Mouse (Mus musculus): Measurements from ENCODE around the gene Clybl. TPM values are rescaled to one million over a fixed set of nuclear protein-coding genes. Genes with fewer than 3 reads are reported as not detected.

Clybl gene
- polyA plus RNA-seq (2016; fragmentation: Nextera tagmentation; extraction: Ambion mirVana), result 16.5 and 20.3 TPM in 2 replicates

DNA sequence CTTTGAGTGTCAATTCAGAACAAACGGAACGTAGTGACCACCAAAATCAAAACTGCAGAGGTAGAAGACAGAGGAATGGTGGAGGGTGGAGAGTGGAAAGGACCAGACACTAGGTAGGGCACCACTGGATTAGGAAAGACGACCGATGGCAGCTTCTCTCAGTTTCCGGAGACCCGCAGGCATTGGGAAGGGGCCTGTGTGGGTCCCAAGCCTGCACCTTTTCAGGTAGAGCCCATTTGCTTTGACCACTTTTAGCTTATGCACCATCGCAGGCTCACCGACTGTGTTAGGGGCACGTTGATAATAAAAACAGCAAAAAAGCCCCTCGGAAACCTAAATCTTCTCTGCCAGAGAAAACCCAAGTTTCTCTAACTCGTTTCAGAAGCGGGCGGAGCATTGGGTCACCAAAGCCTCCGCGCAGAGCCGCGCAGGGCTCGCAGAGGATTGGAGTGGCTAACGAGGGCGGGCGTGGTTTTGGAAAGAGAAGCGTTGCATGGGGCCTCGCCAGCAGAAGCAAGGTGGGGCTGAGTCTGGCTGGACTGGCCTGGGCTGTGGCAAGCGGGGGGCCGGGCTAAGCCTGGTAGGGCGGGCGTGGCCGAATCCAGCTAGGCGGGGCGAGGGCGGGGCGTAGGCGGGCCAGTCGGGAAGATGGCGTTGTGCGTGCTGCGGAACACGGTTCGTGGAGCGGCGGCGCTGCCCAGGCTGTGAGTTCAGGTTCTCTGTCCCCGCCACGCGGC, at the start of gene Clybl:
TSS of gene Clybl (plus strand) at position 627 of the 737 bp plus-strand sequence.
- Histone ChIP-seq H3K9ac (peak within 1 kb of the TSS; percentile 67), H3K4me3 (peak within 1 kb of the TSS; percentile 68), H3K27ac (no peak within 1 kb of the TSS), H3K4me2 (replicated peaks) (peak within 1 kb of the TSS; percentile 66), H3K4me1 (peaks cover 7% of the 10 kb centered on the region; the same call in 1 of the 2 replicates), H3K9me3 (replicated peaks) (no peaks in the 10 kb centered on the region), H3K36me3 (no peaks in the 10 kb centered on the region), H3K27me3 (no peaks in the 10 kb centered on the region)
- ATAC-seq (ENCODE audit: low FRiP score), result peak; percentile 98
- 3% methylated on average over 41 of the region's 45 CpGs for WGBS

DNA sequence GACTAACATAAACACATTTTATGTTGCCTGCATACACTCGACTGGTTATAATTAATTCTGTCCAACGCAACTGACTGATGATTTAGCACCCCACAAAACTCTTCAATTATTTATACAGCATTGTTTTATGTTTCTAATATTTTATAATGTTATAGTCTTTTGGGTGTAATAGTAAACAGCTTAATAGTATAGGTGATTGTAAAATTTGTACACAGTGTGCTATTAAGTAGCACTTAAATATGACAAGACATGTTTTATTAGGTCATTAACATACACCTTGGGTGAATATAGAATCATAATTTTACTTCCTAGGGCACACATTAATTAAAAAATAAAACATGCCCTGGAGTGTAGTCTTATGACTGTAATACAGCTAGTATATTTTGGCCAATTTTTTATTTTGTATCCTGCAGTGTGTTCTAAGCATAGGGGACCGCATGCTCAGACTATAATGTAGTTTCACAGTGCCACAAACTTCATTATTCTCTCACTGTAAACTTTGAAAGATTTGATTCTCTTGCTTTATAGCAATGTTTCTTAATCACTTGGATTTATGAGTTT, 45.1 kb upstream of the Clybl start:
- Histone ChIP-seq H3K4me3 (no peak overlapping the region), H3K36me3 (peaks cover 39% of the 10 kb centered on the region), H3K4me1 (no peaks in the 10 kb centered on the region), H3K9me3 (replicated peaks) (no peaks in the 10 kb centered on the region), H3K27ac (no peak overlapping the region), H3K4me2 (replicated peaks) (no peak overlapping the region), H3K9ac (no peak overlapping the region), H3K27me3 (no peaks in the 10 kb centered on the region)
- 93% methylated on average over 3 of the region's 3 CpGs for WGBS
- ATAC-seq (ENCODE audit: low FRiP score), result no peak

GRCm38 (mm10) chr14:122137234-122137633, 44.3 kb upstream of the Clybl start:
- WGBS, result 95% methylated on average over 7 of the region's 7 CpGs
- no peaks in the 10 kb centered on the region for H3K9me3 ChIP-seq (replicated peaks)
- H3K27me3 ChIP-seq, result no peaks in the 10 kb centered on the region
- H3K4me1 ChIP-seq, result no peaks in the 10 kb centered on the region
- no peak overlapping the region for H3K4me2 ChIP-seq (replicated peaks)
- no peak overlapping the region for H3K9ac ChIP-seq
- peaks cover 44% of the 10 kb centered on the region for H3K36me3 ChIP-seq
- no peak overlapping the region for H3K27ac ChIP-seq
- no peak overlapping the region for H3K4me3 ChIP-seq
- no peak for ATAC-seq (ENCODE audit: low FRiP score)

DNA sequence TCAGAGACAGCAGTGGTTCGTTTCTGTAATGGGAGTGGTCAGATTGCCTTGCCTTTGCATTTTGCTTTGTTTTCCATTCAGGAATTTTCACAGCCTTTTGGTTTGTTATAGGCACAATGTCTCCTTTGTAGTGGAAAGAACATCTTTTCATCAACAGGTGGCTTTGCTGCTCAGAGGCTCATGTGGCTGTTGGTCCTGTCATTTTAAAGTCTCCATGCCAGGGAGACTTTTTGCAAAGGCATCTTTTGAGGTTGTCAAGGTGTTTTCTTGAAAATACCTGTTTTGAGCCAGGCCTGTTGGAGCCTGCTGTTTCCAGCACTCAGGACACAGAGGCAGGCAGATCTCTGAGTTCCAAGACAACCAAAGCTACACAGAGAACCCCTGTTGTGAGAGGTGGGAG, 41.4 kb upstream of the Clybl start:
- ATAC-seq (ENCODE audit: low FRiP score), result no peak
- 57% methylated on average over 1 of the region's 1 CpGs for WGBS
- Histone ChIP-seq H3K9me3 (replicated peaks) (no peaks in the 10 kb centered on the region), H3K4me3 (no peak overlapping the region), H3K27me3 (no peaks in the 10 kb centered on the region), H3K36me3 (peaks cover 61% of the 10 kb centered on the region), H3K4me1 (no peaks in the 10 kb centered on the region), H3K27ac (no peak overlapping the region), H3K4me2 (replicated peaks) (no peak overlapping the region), H3K9ac (no peak overlapping the region)

DNA sequence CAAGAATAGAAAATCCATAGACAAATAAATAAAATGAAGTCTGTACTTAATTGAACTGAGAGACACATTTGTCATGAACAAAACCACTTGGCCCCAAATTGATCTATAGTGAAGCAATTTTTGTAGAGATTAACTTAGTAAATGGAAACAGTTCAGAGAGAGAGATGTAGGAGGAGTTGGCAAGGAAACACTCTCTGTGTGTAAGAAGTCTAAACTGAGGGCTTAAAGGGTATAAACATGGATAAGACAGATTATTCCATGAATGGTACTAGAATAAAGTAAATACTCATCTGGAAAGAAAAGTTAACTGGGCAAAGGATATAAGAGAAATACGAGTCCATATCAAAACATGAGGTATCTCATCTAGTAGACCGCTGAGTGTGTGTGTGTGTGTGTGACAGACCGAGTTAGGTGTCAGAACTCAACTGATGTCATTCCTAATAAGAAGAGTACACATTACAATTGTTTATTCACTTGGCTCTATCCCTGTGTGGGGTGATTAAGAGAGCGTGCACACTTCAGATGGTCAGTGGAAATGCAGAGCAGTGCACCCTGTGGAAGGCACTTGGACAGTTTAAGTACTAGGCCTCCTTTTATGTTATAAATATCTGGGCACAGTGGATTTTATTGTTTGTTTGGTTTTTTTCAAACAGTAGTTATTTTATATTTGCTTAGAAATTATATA, 37.8 kb upstream of the Clybl start:
- Histone ChIP-seq H3K27me3 (no peaks in the 10 kb centered on the region), H3K9ac (no peak overlapping the region), H3K4me2 (replicated peaks) (no peak overlapping the region), H3K4me1 (no peaks in the 10 kb centered on the region), H3K4me3 (no peak overlapping the region), H3K36me3 (peaks cover 79% of the 10 kb centered on the region), H3K27ac (no peak overlapping the region), H3K9me3 (replicated peaks) (no peaks in the 10 kb centered on the region)
- WGBS, result 93% methylated on average over 4 of the region's 4 CpGs
- no peak for ATAC-seq (ENCODE audit: low FRiP score)

- H3K27me3 ChIP-seq, result no peaks in the 10 kb centered on the region
- H3K9me3 ChIP-seq (replicated peaks), result no peaks in the 10 kb centered on the region
- ATAC-seq (ENCODE audit: low FRiP score), result no peak
- no peak overlapping the region for H3K9ac ChIP-seq
- peaks cover 75% of the 10 kb centered on the region for H3K36me3 ChIP-seq
- WGBS, result 71% methylated on average over 1 of the region's 1 CpGs
- H3K27ac ChIP-seq, result no peak overlapping the region
- H3K4me2 ChIP-seq (replicated peaks), result no peak overlapping the region
- H3K4me1 ChIP-seq, result no peaks in the 10 kb centered on the region
- no peak overlapping the region for H3K4me3 ChIP-seq
Observed at GRCm38 (mm10) chr14:122145374-122145773, 36.1 kb upstream of the Clybl start.

GRCm38 (mm10) chr14:122150616-122151015, 30.9 kb upstream of the Clybl start:
- peak overlapping the region; percentile 40; the same call in 1 of the 2 replicates for H3K27ac ChIP-seq
- H3K36me3 ChIP-seq, result peaks cover 71% of the 10 kb centered on the region
- 52% methylated on average over 5 of the region's 5 CpGs for WGBS
- H3K27me3 ChIP-seq, result no peaks in the 10 kb centered on the region
- no peaks in the 10 kb centered on the region for H3K9me3 ChIP-seq (replicated peaks)
- ATAC-seq (ENCODE audit: low FRiP score), result no peak
- H3K4me1 ChIP-seq, result no peaks in the 10 kb centered on the region
- H3K4me2 ChIP-seq (replicated peaks), result no peak overlapping the region
- no peak overlapping the region for H3K9ac ChIP-seq
- no peak overlapping the region for H3K4me3 ChIP-seq

DNA sequence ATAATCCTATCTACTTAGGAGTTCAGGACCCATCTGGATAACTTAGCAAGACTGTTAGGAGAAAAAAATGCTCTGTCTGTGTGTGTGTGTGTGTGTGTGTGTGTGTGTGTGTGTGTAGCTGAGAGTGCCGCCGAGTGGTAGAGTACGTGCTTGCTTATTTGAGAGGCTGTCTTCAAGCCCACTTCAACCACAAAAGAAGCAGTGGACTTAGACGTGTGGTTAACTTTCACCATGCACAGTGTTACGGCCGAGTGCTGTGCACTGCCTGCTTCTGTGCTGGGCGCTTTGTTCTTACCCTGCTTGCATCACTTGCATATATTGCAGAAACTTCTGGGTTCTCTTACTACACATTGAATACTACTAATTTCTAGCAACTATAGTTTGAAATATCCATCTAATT, 23.8 kb upstream of the Clybl start:
- Histone ChIP-seq H3K4me3 (no peak overlapping the region), H3K4me2 (replicated peaks) (no peak overlapping the region), H3K27ac (no peak overlapping the region), H3K9me3 (replicated peaks) (no peaks in the 10 kb centered on the region), H3K36me3 (peaks cover 44% of the 10 kb centered on the region), H3K27me3 (no peaks in the 10 kb centered on the region), H3K9ac (no peak overlapping the region), H3K4me1 (no peaks in the 10 kb centered on the region)
- 87% methylated on average over 7 of the region's 7 CpGs for WGBS
- no peak for ATAC-seq (ENCODE audit: low FRiP score)

GRCm38 (mm10) chr14:122160916-122161315, 20.6 kb upstream of the Clybl start:
- H3K9me3 ChIP-seq (replicated peaks), result no peaks in the 10 kb centered on the region
- no peak overlapping the region for H3K27ac ChIP-seq
- no peaks in the 10 kb centered on the region for H3K4me1 ChIP-seq
- 88% methylated on average over 1 of the region's 1 CpGs for WGBS
- H3K27me3 ChIP-seq, result no peaks in the 10 kb centered on the region
- no peak overlapping the region for H3K4me3 ChIP-seq
- no peak overlapping the region for H3K4me2 ChIP-seq (replicated peaks)
- ATAC-seq (ENCODE audit: low FRiP score), result no peak
- H3K9ac ChIP-seq, result no peak overlapping the region
- H3K36me3 ChIP-seq, result peaks cover 33% of the 10 kb centered on the region

DNA sequence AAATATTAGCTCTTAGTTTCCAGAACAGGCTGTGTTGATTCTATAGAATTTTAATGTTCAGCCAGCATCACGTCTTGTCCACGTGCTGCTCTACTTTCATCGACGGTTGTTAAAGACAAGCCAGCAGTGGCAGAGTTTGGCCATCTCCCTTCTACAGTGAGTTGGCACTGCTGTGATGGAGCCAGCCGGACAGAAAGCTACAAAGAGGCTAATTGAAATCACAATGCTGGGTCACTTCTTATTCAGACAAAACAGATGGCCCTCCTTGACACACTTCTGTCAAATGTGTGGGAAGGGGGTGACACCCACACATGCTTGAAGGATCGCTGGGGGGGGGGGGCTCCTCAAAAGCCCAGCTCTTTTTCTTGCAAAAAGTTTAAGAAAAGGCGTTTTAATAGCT, 12.6 kb upstream of the Clybl start:
- Histone ChIP-seq H3K9ac (no peak overlapping the region), H3K4me2 (replicated peaks) (no peak overlapping the region), H3K4me3 (no peak overlapping the region), H3K4me1 (no peaks in the 10 kb centered on the region), H3K27me3 (no peaks in the 10 kb centered on the region), H3K36me3 (peaks cover 7% of the 10 kb centered on the region; the same call in 1 of the 2 replicates), H3K27ac (no peak overlapping the region), H3K9me3 (replicated peaks) (no peaks in the 10 kb centered on the region)
- no peak for ATAC-seq (ENCODE audit: low FRiP score)
- WGBS, result 67% methylated on average over 7 of the region's 7 CpGs

DNA sequence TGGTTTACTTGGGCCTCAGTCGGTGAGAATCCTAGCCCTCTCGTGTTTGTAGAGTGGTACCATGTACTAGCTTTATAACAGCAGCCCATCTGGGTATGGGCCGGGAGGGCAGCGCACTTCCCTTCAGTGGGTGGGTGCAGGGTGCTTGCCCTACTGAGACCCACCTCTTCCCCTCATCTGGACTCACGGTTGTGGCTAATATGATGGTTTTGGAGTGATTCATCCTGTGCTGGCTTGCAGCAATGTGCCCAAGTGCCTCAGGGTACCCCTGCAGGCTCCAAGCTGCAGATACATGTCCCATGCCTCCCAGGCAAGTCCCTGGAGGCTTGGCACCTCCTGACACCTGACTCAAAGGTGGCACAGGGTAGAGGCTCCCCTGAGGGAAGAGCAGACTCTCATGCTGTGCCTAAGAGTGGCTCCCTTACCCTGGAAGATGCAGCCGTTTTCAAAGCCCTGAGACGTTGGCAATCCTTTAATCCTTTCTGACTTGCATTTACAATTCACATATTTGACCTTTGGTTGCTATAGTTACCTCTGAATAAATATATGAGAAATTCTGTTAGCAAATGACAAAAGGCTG, 11.2 kb upstream of the Clybl start:
- no peak overlapping the region for H3K4me2 ChIP-seq (replicated peaks)
- 75% methylated on average over 7 of the region's 7 CpGs for WGBS
- no peaks in the 10 kb centered on the region for H3K36me3 ChIP-seq
- peak; percentile 58 for ATAC-seq (ENCODE audit: low FRiP score)
- no peaks in the 10 kb centered on the region for H3K9me3 ChIP-seq (replicated peaks)
- H3K9ac ChIP-seq, result no peak overlapping the region
- no peaks in the 10 kb centered on the region for H3K4me1 ChIP-seq
- H3K27me3 ChIP-seq, result no peaks in the 10 kb centered on the region
- H3K27ac ChIP-seq, result no peak overlapping the region
- H3K4me3 ChIP-seq, result no peak overlapping the region

DNA sequence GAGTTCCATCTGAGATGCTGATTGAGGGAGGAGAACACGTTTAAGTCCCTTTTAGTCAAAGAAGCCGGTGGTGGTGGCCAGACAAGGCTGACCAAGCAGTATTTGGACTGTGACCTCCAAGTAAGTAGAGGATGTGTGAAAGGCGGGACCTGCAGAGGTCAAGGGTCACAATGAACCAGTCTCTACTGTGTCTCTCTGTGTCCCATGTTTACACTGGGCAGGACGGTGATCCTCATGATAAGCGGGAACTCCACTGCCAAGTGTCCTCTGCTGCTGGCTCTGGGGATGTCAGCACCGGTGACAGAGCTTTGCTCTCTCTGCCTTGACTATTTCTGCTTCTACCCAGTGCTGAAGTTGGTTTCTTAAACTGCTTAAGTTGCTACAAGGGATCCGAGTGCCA, 10.5 kb upstream of the Clybl start:
- no peaks in the 10 kb centered on the region for H3K4me1 ChIP-seq
- no peak overlapping the region for H3K27ac ChIP-seq
- ATAC-seq (ENCODE audit: low FRiP score), result no peak
- 87% methylated on average over 7 of the region's 7 CpGs for WGBS
- no peaks in the 10 kb centered on the region for H3K27me3 ChIP-seq
- no peak overlapping the region for H3K4me2 ChIP-seq (replicated peaks)
- H3K9me3 ChIP-seq (replicated peaks), result no peaks in the 10 kb centered on the region
- H3K4me3 ChIP-seq, result no peak overlapping the region
- H3K9ac ChIP-seq, result no peak overlapping the region
- no peaks in the 10 kb centered on the region for H3K36me3 ChIP-seq

Measured in hindbrain, embryonic 12.5 days (tissue).